Mouse (Mus musculus) liver, embryonic 15.5 days (tissue): ENCODE measurements around the gene Pnkd. TPM values are rescaled to one million over a fixed set of nuclear protein-coding genes. Genes with fewer than 3 reads are reported as not detected.

ENCODE experiments used
- ATAC-seq: fragments of 200-750 bp; cut with Nextera tagmentation; 2 replicates; pipeline ENCODE4 v1.8.0; 2017; ENCODE audit warnings: moderate number of reproducible peaks, mild to moderate bottlenecking, moderate library complexity; ENCODE audit not compliant: insufficient read depth
- H3K27ac ChIP-seq: fragments of 300-500 bp; sonication (generic); replicated peaks from 2 replicates; pipeline ENCODE4 v1.5.1; 2015; ENCODE audit warnings: mild to moderate bottlenecking, inconsistent platforms
- H3K27me3 ChIP-seq: fragments of 300-500 bp; sonication (generic); 2 replicates; pipeline ENCODE4 v1.6.1; 2015; ENCODE audit warnings: mild to moderate bottlenecking, inconsistent platforms
- H3K36me3 ChIP-seq: fragments of 300-500 bp; sonication (generic); replicated peaks from 2 replicates; pipeline ENCODE4 v1.6.1; 2015; ENCODE audit warnings: moderate library complexity, mild to moderate bottlenecking, inconsistent platforms
- H3K4me1 ChIP-seq: fragments of 300-500 bp; sonication (generic); replicated peaks from 2 replicates; pipeline ENCODE4 v1.6.1; 2015; ENCODE audit warnings: inconsistent platforms
- H3K4me2 ChIP-seq: fragments of 300-500 bp; sonication (generic); 2 replicates; pipeline ENCODE4 v1.6.1; 2015; ENCODE audit warnings: moderate library complexity, mild to moderate bottlenecking, inconsistent platforms
- H3K4me3 ChIP-seq: fragments of 300-500 bp; sonication (generic); replicated peaks from 2 replicates; pipeline ENCODE4 v1.5.1; 2015; ENCODE audit warnings: mild to moderate bottlenecking, inconsistent platforms
- H3K9ac ChIP-seq: fragments of 300-500 bp; sonication (generic); 2 replicates; pipeline ENCODE4 v1.6.1; 2015; ENCODE audit warnings: moderate library complexity, mild to moderate bottlenecking, inconsistent platforms
- H3K9me3 ChIP-seq: fragments of 300-500 bp; sonication (generic); replicated peaks from 2 replicates; pipeline ENCODE4 v1.6.1; 2016; ENCODE audit warnings: inconsistent platforms
- WGBS: fragments of 180-500 bp; shearing (Covaris S2); methylation state at CpG from one replicate; pipeline ENCODE4 v1.1.7; 2015; ENCODE audit warnings: mixed read lengths; ENCODE audit not compliant: insufficient replicate concordance; 5-methylcytosine and 5-hydroxymethylcytosine counted together
- microRNA counts: library from miRNA; unstranded; fragments of <30 nt; microRNA quantifications from one replicate; lab custom pipeline; 2016
- microRNA-seq: library from miRNA; unstranded; fragments of <30 nt; microRNA quantifications from one replicate; pipeline ENCODE4, GENCODE M21; 2016
- polyA plus RNA-seq: library from polyadenylated mRNA; unstranded; fragments of >200 nt; fragmentation: Nextera tagmentation; extraction: Ambion mirVana; gene quantifications from 2 replicates; pipeline ENCODE4 v1.2.1, GENCODE M21; 2015

Pnkd gene
- polyA plus RNA-seq, 1 experiment from 2014 or later: 32.0 TPM

- H3K4me3 ChIP-seq: peak overlapping the region; percentile 10; the same call in 1 of the 2 replicates
- no peaks in the 10 kb centered on the region for H3K27me3 ChIP-seq
- ATAC-seq: no peak
- WGBS: 33% methylated on average over 16 of the region's 16 CpGs
- H3K27ac ChIP-seq: peak overlapping the region; percentile 70
- H3K4me1 ChIP-seq: peaks cover 54% of the 10 kb centered on the region
- peak overlapping the region; percentile 63 for H3K4me2 ChIP-seq
- H3K36me3 ChIP-seq: no peaks in the 10 kb centered on the region
- H3K9ac ChIP-seq: peak overlapping the region; percentile 35; the same call in 1 of the 2 replicates
- no peaks in the 10 kb centered on the region for H3K9me3 ChIP-seq
Observed at GRCm38 (mm10) chr1:74401015-74401702, 116.4 kb downstream of the Pnkd start.

MicroRNA genes within 50 kb of the gene (microRNA counts, 519-probe panel; counts per million panel counts)
- 3,763 counts per million, percentile 76 among the panel's probes with 10 or more counts for microRNA mmu-miR-26b (lab: Ali Mortazavi, UCI)

Small RNAs within 50 kb of the gene (microRNA-seq; reads per million reads assigned to microRNA genes)
- gene Mir26b: 59,864 reads per million, percentile 100 among the genes with 10 or more reads in this experiment

Other genes with a start within 250 kb of the Pnkd start
- gene Tns1, start 160.5 kb upstream of the Pnkd start, polyA plus RNA-seq: 20.3 and 21.5 TPM in 2 replicates
- gene Rufy4, start 159.4 kb upstream of the Pnkd start, polyA plus RNA-seq: not detected in 2 replicates
- gene Cxcr2, start 130.9 kb upstream of the Pnkd start, polyA plus RNA-seq: 1.6 and 2.2 TPM in 2 replicates
- gene Cxcr1, start 90.3 kb upstream of the Pnkd start, polyA plus RNA-seq: not detected in 2 replicates
- 176 and 191 TPM in 2 replicates for gene Arpc2, start 48.8 kb upstream of the Pnkd start, polyA plus RNA-seq
- 0.29 and 0.68 TPM in 2 replicates for gene Gpbar1, start 6.4 kb upstream of the Pnkd start, polyA plus RNA-seq
- 93.1 and 113 TPM in 2 replicates for gene Aamp, start 192 bp upstream of the Pnkd start, polyA plus RNA-seq
- gene Tmbim1, start 20.7 kb downstream of the Pnkd start, polyA plus RNA-seq: 15.4 and 18.7 TPM in 2 replicates
- gene Catip, start 77.2 kb downstream of the Pnkd start, polyA plus RNA-seq: 0.06 TPM in 1 of 2 replicates, not detected in the other
- gene Slc11a1, start 90.3 kb downstream of the Pnkd start, polyA plus RNA-seq: 14.0 and 17.0 TPM in 2 replicates
- gene Ctdsp1, start 106.6 kb downstream of the Pnkd start, polyA plus RNA-seq: 44.8 and 48.4 TPM in 2 replicates
- 0.76 and 0.99 TPM in 2 replicates for gene Vil1, start 124.4 kb downstream of the Pnkd start, polyA plus RNA-seq
- gene Cnot9, start 221.1 kb downstream of the Pnkd start, polyA plus RNA-seq: 30.3 and 31.4 TPM in 2 replicates